Mouse (Mus musculus) thymus, postnatal 25 days (tissue): ENCODE results near the gene Gse1.

Experiments used
- DNase-seq: peaks from one replicate; pipeline ENCODE4 v3.0.0; 2022

Gene Gse1

GRCm38 (mm10) chr8:120507290-120507689 lies 279.0 kb downstream of the Gse1 start:
- no peak for DNase-seq

GRCm38 (mm10) chr8:120509136-120510034 lies 281.1 kb downstream of the Gse1 start:
- DNase-seq = no peak

GRCm38 (mm10) chr8:120510035-120510416 lies 281.8 kb downstream of the Gse1 start:
- DNase-seq = no peak

GRCm38 (mm10) chr8:120510863-120511457 lies 282.7 kb downstream of the Gse1 start:
- DNase-seq = no peak

- DNase-seq = no peak
Measured at GRCm38 (mm10) chr8:120511737-120512136, 283.5 kb downstream of the Gse1 start.

GRCm38 (mm10) chr8:120512326-120512725 lies 284.1 kb downstream of the Gse1 start:
- DNase-seq = no peak

GRCm38 (mm10) chr8:120513145-120513544 lies 284.9 kb downstream of the Gse1 start:
- DNase-seq = no peak

GRCm38 (mm10) chr8:120513638-120514461 lies 285.6 kb downstream of the Gse1 start:
- peak; percentile 69 for DNase-seq

- DNase-seq = no peak
Measured at GRCm38 (mm10) chr8:120515214-120515613, 287.0 kb downstream of the Gse1 start.

GRCm38 (mm10) chr8:120515650-120516049 lies 287.4 kb downstream of the Gse1 start:
- DNase-seq = no peak

- DNase-seq = no peak
Measured at GRCm38 (mm10) chr8:120516182-120516755, 288.0 kb downstream of the Gse1 start.

GRCm38 (mm10) chr8:120517666-120518410 lies 289.6 kb downstream of the Gse1 start:
- DNase-seq = no peak

GRCm38 (mm10) chr8:120518736-120519534 lies 290.7 kb downstream of the Gse1 start:
- DNase-seq = no peak

- no peak for DNase-seq
Measured at GRCm38 (mm10) chr8:120520287-120520686, 292.0 kb downstream of the Gse1 start.

- no peak for DNase-seq
Measured at GRCm38 (mm10) chr8:120520707-120521590, 292.7 kb downstream of the Gse1 start.

- no peak for DNase-seq
Measured at GRCm38 (mm10) chr8:120521591-120521965, 293.3 kb downstream of the Gse1 start.

- no peak for DNase-seq
Measured at GRCm38 (mm10) chr8:120523641-120524040, 295.4 kb downstream of the Gse1 start.

GRCm38 (mm10) chr8:120525135-120525534 lies 296.9 kb downstream of the Gse1 start:
- no peak for DNase-seq

- no peak for DNase-seq
Measured at GRCm38 (mm10) chr8:120525832-120526231, 297.6 kb downstream of the Gse1 start.

GRCm38 (mm10) chr8:120526577-120526976 lies 298.3 kb downstream of the Gse1 start:
- DNase-seq = no peak
